Mouse (Mus musculus) regulatory T cell (primary cell): ENCODE results near the gene Zzz3.

Experiments used
- in situ Hi-C: fragments of 300-600 bp; cut with MboI, MseI; formaldehyde crosslinking; loops from one replicate; pipeline ENCODE4 v1.15.1; 2025; ENCODE audit warnings: high pct_unique_total_duplicates

Gene Zzz3

GRCm38 (mm10) chr3:152466849-152467248 lies 71.6 kb downstream of the Zzz3 start:
- in situ Hi-C loops: no loop called here

- in situ Hi-C loops: no loop called here
Observed at GRCm38 (mm10) chr3:152467312-152467711, 72.0 kb downstream of the Zzz3 start.

GRCm38 (mm10) chr3:152468032-152468431 lies 72.8 kb downstream of the Zzz3 start:
- in situ Hi-C loops: no loop called here

- in situ Hi-C loops: no loop called here
Observed at GRCm38 (mm10) chr3:152468569-152469041, 73.3 kb downstream of the Zzz3 start.

GRCm38 (mm10) chr3:152469423-152470200 lies 74.3 kb downstream of the Zzz3 start:
- in situ Hi-C loops: loop anchor here (5.0 kb wide), 1 partner anchor 278 kb away; no protein-coding TSS in a partner anchor

- in situ Hi-C loops: loop anchor here (5.0 kb wide), 1 partner anchor 277 kb away; no protein-coding TSS in a partner anchor
Observed at GRCm38 (mm10) chr3:152470347-152470746, 75.1 kb downstream of the Zzz3 start.

- in situ Hi-C loops: loop anchor here (5.0 kb wide), 1 partner anchor 275 kb away; no protein-coding TSS in a partner anchor
Observed at GRCm38 (mm10) chr3:152472676-152473075, 77.4 kb downstream of the Zzz3 start.

GRCm38 (mm10) chr3:152474582-152475277 lies 79.5 kb downstream of the Zzz3 start:
- in situ Hi-C loops: loop anchor here (5.0 to 25.0 kb wide), 2 partner anchors 273 to 1488 kb away; partner anchors contain the start of gene Slc44a5

GRCm38 (mm10) chr3:152475278-152475669 lies 80.0 kb downstream of the Zzz3 start:
- in situ Hi-C loops: loop anchor here (25.0 kb wide), 1 partner anchor 1487 kb away; the partner anchor contains the start of gene Slc44a5

- in situ Hi-C loops: loop anchor here (25.0 kb wide), 1 partner anchor 1486 kb away; the partner anchor contains the start of gene Slc44a5
Observed at GRCm38 (mm10) chr3:152475894-152476293, 80.6 kb downstream of the Zzz3 start.

- in situ Hi-C loops: loop anchor here (25.0 kb wide), 1 partner anchor 1484 kb away; the partner anchor contains the start of gene Slc44a5
Observed at GRCm38 (mm10) chr3:152477796-152478527, 82.7 kb downstream of the Zzz3 start.

GRCm38 (mm10) chr3:152478599-152479435 lies 83.5 kb downstream of the Zzz3 start:
- in situ Hi-C loops: loop anchor here (25.0 kb wide), 1 partner anchor 1483 kb away; the partner anchor contains the start of gene Slc44a5

- in situ Hi-C loops: loop anchor here (25.0 kb wide), 1 partner anchor 1482 kb away; the partner anchor contains the start of gene Slc44a5
Observed at GRCm38 (mm10) chr3:152480336-152480735, 85.1 kb downstream of the Zzz3 start.

- in situ Hi-C loops: loop anchor here (25.0 kb wide), 1 partner anchor 1480 kb away; the partner anchor contains the start of gene Slc44a5
Observed at GRCm38 (mm10) chr3:152482182-152482581, 86.9 kb downstream of the Zzz3 start.

- in situ Hi-C loops: loop anchor here (25.0 kb wide), 1 partner anchor 1479 kb away; the partner anchor contains the start of gene Slc44a5
Observed at GRCm38 (mm10) chr3:152483800-152484199, 88.5 kb downstream of the Zzz3 start.

GRCm38 (mm10) chr3:152484206-152484605 lies 88.9 kb downstream of the Zzz3 start:
- in situ Hi-C loops: loop anchor here (25.0 kb wide), 1 partner anchor 1478 kb away; the partner anchor contains the start of gene Slc44a5

- in situ Hi-C loops: loop anchor here (25.0 kb wide), 1 partner anchor 1473 kb away; the partner anchor contains the start of gene Slc44a5
Observed at GRCm38 (mm10) chr3:152488964-152489363, 93.7 kb downstream of the Zzz3 start.

GRCm38 (mm10) chr3:152490423-152490822 lies 95.2 kb downstream of the Zzz3 start:
- in situ Hi-C loops: loop anchor here (25.0 kb wide), 1 partner anchor 1472 kb away; the partner anchor contains the start of gene Slc44a5

- in situ Hi-C loops: loop anchor here (25.0 kb wide), 1 partner anchor 1470 kb away; the partner anchor contains the start of gene Slc44a5
Observed at GRCm38 (mm10) chr3:152492241-152492640, 97.0 kb downstream of the Zzz3 start.

GRCm38 (mm10) chr3:152493813-152494212 lies 98.5 kb downstream of the Zzz3 start:
- in situ Hi-C loops: loop anchor here (25.0 kb wide), 1 partner anchor 1468 kb away; the partner anchor contains the start of gene Slc44a5
